ENCODE assay signal across 8 mouse cellular contexts in the genomic region with DNA sequence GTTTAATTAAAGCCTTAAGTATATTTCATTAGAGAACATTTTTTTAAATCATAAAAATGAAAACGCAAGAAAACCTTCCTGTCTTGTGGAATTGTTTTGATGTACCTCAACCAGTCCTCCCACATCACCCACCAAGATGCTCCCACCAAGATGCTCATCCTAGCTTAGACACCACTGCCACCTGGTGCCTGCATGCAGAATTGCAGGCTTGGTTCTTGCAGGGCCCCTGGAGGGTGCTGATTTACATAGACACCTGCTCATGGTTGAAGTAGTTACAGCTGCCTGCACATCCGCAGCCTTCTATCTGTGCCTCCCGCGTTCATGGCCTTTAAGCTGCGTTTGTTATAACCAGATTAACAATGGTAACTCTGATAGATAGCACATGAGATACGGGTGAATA.
DNase-seq lines count a peak whose midpoint lies in the region; ATAC-seq and TF ChIP-seq lines count a peak whose summit lies in the region.
"Had no signal": no experiment of that assay in that cellular context is flagged by ENCODE, and none has a peak within 500 bp of the region (broad histone marks: within the 10 kb centered on the region; RNA-seq: fewer than 3 reads in every experiment).

No protein-coding gene starts in this region.

- peak; percentile 98 for TF ChIP-seq CTCF in E14TG2a.4 (conservative IDR thresholded peaks at IDR 0.05; ENCODE audit: low read length)

- H3K9me3 ChIP-seq in E14TG2a.4 (ENCODE audit: low read length): no peaks in the 10 kb centered on the region
- H3K9me3 ChIP-seq: limb, embryonic 13.5 days had no signal

- H3K27me3 ChIP-seq in E14TG2a.4 (ENCODE audit: insufficient read depth, low read length): peaks cover 15% of the 10 kb centered on the region

- peak; percentile 80 for DNase-seq in WW6 (ENCODE audit: low read depth, low spot score)
- peak; percentile 79 for DNase-seq in embryo, embryonic 11 days
- peak; percentile 33 to 75 for DNase-seq in layer of hippocampus, adult 8-10 months (ENCODE audit: low spot score in 2 of 2)
- DNase-seq in lung, postnatal 14 days: peak; percentile 44
- peak; percentile 12 to 15 for DNase-seq in spleen, postnatal 36 days (ENCODE audit: low spot score in 2 of 2)

- H3K36me3 ChIP-seq in E14TG2a.4 (ENCODE audit: insufficient read depth, low read length): no peaks in the 10 kb centered on the region
- H3K36me3 ChIP-seq: limb, embryonic 13.5 days had no signal

- H3K4me1 ChIP-seq in E14TG2a.4 (replicated peaks; ENCODE audit: low read depth, low read length): peaks cover 34% of the 10 kb centered on the region

- no peak overlapping the region for H3K4me3 ChIP-seq in E14TG2a.4 (replicated peaks; ENCODE audit: low read length)
- H3K4me3 ChIP-seq: limb, embryonic 13.5 days had no signal

- peak; percentile 50 for ATAC-seq in granulocyte monocyte progenitor cell, adult 5-6 weeks (replicated peaks; ENCODE audit: poor library complexity, severe bottlenecking)

Comparison
In these comparisons a context has a peak if more than half of its experiments do, and no peak if none do; other contexts are left out.
1. DNase-seq: peak in every context shown above with its lines; median percentile 80 in WW6; 79 in embryo, embryonic 11 days; 54 in layer of hippocampus, adult 8-10 months; 44 in lung, postnatal 14 days; 14 in spleen, postnatal 36 days.